Mouse (Mus musculus) forebrain, embryonic 10.5 days (tissue): ENCODE results near the gene Usp37. TPM values are rescaled to one million over a fixed set of nuclear protein-coding genes. Genes with fewer than 3 reads are reported as not detected.

Experiments
- DNase-seq: peaks from one replicate; pipeline ENCODE4 v3.0.0-alpha.2; 2017; ENCODE audit warnings: low spot score; ENCODE audit errors: extremely low spot score
- H3K27ac ChIP-seq: fragments of 300-500 bp; sonication (generic); 2 replicates; pipeline ENCODE4 v1.5.1; 2016; ENCODE audit warnings: mild to moderate bottlenecking
- H3K27me3 ChIP-seq: fragments of 300-500 bp; sonication (generic); 2 replicates; pipeline ENCODE4 v1.6.1; 2016; ENCODE audit warnings: mild to moderate bottlenecking; ENCODE audit not compliant: poor library complexity, severe bottlenecking
- H3K36me3 ChIP-seq: fragments of 300-500 bp; sonication (generic); replicated peaks from 2 replicates; pipeline ENCODE4 v1.6.1; 2016; ENCODE audit warnings: mild to moderate bottlenecking, moderate library complexity
- H3K4me1 ChIP-seq: fragments of 300-500 bp; sonication (generic); 2 replicates; pipeline ENCODE4 v1.6.1; 2016
- H3K4me3 ChIP-seq: fragments of 300-500 bp; sonication (generic); 2 replicates; pipeline ENCODE4 v1.5.1; 2016; ENCODE audit warnings: mild to moderate bottlenecking, moderate library complexity
- H3K9me3 ChIP-seq: fragments of 300-500 bp; sonication (generic); 2 replicates; pipeline ENCODE4 v1.6.1; 2016; ENCODE audit warnings: mild to moderate bottlenecking, moderate library complexity
- WGBS: fragments of 180-500 bp; shearing (Covaris S2); methylation state at CpG from one replicate; pipeline ENCODE4 v1.1.7; 2016; 5-methylcytosine and 5-hydroxymethylcytosine counted together
- polyA plus RNA-seq: library from polyadenylated mRNA; unstranded; fragments of >200 nt; fragmentation: Nextera tagmentation; extraction: Ambion mirVana; gene quantifications from 2 replicates; pipeline ENCODE4 v1.2.1, GENCODE M21; 2016

Gene Usp37
- polyA plus RNA-seq = 53.2 TPM in 2 replicates

DNA sequence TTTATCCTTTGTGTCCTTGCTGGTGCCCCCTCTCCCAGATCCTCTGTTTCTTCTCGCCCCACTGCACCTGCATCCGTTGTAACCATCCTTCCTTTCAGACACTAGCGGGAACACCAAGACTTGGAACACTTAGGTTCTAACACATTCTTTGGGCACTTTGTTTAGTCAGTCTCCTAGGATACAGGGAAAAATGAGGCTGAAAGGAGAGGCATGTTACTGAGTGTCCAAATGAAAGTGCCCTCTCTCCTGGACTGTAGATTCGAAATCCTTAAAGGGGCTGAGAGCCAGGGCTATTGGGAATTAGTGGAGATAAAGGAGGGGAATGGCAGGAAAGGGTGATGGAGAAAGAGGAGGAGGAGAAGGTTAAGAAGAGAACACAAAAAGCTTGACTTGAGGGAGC lies at the start of gene Usp37:
Gene Usp37, minus strand, starts transcription at position 101 of the 400 bp plus-strand sequence.
- WGBS = 65% methylated on average over 4 of the region's 4 CpGs
- H3K27ac ChIP-seq = no peak within 1 kb of the TSS

DNA sequence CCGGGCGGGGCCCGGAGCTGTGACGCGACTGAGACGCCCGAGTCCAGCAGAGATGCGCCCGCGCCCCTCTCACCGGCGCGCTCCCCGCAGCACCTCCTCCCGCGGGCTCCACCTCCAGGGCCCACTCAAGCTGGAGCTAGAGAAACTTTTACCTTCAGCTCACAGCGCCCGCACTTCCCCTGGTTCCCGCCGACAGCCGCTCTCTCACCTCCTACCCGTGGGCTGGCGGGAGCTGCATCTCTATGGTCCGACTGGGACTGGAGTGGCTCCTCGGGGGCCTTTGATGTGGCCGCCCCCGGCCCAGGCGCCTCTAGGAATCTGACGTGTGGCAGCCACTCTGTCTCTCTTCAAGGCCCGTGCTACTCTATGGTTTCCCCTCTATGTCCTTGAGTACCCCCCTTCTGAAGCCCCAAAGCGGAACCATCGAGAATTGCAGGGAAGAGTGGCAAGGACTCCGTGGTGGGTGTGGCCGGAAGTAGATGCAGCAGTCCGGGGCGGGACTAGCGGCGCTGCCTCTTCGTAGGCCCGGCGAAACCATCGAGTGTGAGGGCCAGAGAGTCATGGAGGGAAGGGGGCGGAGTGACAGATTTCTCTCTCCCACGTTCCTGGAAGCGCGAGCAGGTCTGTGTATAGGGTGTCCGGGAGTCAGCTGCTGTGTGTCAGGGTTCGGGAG lies 43.8 kb upstream of the Usp37 start, which contains the start of the genes Zfp142 and Bcs1l:
Gene Zfp142, minus strand, starts transcription at position 474 of the 673 bp plus-strand sequence.
Gene Bcs1l, plus strand, starts transcription at position 517 of the 673 bp plus-strand sequence.
- Histone ChIP-seq H3K4me1 (peaks cover 30% of the 10 kb centered on the region), H3K4me3 (peak within 1 kb of the TSS; percentile 93), H3K36me3 (peaks cover 52% of the 10 kb centered on the region), H3K9me3 (no peaks in the 10 kb centered on the region), H3K27me3 (no peaks in the 10 kb centered on the region), H3K27ac (peak within 1 kb of the TSS; percentile 92)
- peak; percentile 99 for DNase-seq
- under 1% methylated on average over 48 of the region's 48 CpGs for WGBS

More for the DNA sequence above, at the start of gene Usp37:
- no peak for DNase-seq
- no peaks in the 10 kb centered on the region for H3K36me3 ChIP-seq
- H3K9me3 ChIP-seq = no peaks in the 10 kb centered on the region
- peak within 1 kb of the TSS; percentile 24; the same call in 1 of the 2 replicates for H3K4me3 ChIP-seq
- no peaks in the 10 kb centered on the region for H3K27me3 ChIP-seq
- peaks cover 25% of the 10 kb centered on the region for H3K4me1 ChIP-seq

- peak overlapping the region; percentile 92 for H3K27ac ChIP-seq
- WGBS = under 1% methylated on average over 24 of the region's 24 CpGs
- peaks cover 30% of the 10 kb centered on the region for H3K4me1 ChIP-seq
- peaks cover 54% of the 10 kb centered on the region for H3K36me3 ChIP-seq
- no peaks in the 10 kb centered on the region for H3K9me3 ChIP-seq
- H3K27me3 ChIP-seq = no peaks in the 10 kb centered on the region
- no peak for DNase-seq
- H3K4me3 ChIP-seq = peak overlapping the region; percentile 93
These were observed 43.2 kb upstream of the Usp37 start for GRCm38 (mm10) chr1:74587233-74587772.

- no peak for DNase-seq
- WGBS = 97% methylated on average over 3 of the region's 3 CpGs
- Histone ChIP-seq H3K27me3 (no peaks in the 10 kb centered on the region), H3K4me1 (peaks cover 30% of the 10 kb centered on the region), H3K27ac (no peak overlapping the region), H3K9me3 (no peaks in the 10 kb centered on the region), H3K36me3 (peaks cover 51% of the 10 kb centered on the region), H3K4me3 (no peak overlapping the region)
These were observed 40.7 kb upstream of the Usp37 start for GRCm38 (mm10) chr1:74584616-74585398.

DNA sequence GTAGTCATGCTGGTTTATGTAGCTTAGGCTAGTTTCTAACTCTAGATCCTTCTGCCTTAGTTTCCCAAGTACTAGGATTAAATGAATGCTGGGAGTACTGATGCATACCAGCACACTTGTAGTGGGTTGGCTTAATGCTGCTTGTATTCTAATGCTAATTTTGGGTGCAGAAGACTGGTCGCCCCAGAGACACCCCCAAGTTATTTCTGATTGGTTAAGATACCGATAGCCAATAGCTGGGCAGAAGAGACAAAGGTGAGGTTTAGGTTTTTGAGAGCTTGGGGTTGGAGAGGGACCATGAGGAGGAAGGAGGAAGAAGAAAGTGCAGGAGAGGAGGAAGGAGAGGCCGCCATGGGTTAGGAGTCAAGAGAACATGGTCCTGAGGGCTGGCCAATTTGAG lies 38.5 kb upstream of the Usp37 start:
- no peak for DNase-seq

DNA sequence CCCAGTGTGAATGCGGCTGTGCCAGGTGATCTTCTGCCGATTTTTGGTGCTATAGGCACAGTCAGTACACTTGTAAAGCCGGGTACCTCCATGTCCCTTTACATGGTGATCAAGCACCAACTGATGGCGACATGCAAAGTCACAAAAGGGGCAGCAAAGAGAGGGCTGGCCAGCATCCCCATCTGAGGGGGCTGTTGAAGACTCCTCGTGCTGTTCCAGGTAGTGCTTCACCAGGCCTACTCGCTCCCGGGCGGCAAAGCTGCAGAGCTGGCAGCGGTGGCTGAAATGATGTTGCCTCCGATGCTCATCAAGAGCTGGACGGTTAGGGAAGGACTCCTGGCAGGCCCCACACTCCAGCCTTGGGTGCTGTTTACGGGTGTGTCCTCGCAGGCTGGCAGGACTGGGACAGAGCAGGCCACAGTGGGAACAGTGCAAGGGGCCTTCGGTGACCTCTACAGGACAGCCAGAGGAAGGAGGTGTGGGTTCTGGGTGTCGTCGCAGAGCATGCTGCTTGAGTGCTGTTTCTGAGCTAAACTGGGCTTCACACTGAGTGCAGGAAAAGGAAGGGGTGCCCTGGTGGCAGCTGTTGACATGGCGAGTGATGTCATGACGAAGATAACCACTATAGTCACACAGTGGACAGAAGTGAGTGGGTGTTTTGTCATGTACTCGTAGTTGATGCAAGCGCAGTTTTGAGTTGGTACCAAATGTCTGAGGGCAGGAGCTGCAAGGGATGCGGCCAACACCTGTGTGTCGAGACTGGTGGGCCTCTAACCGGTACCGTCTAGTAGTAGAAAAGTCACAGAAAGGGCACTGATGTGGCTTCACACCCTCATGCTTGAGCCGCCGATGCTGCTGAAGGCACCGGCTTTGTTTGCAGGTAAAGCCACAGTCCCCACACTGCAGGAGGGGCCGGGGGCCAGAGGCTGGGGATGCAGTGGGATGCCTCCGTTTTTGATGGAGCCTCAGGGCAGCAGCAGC lies 25.9 kb upstream of the Usp37 start:
- no peak overlapping the region for H3K4me3 ChIP-seq
- H3K27ac ChIP-seq = no peak overlapping the region
- WGBS = 91% methylated on average over 29 of the region's 29 CpGs
- H3K9me3 ChIP-seq = no peaks in the 10 kb centered on the region
- no peaks in the 10 kb centered on the region for H3K27me3 ChIP-seq
- no peak for DNase-seq
- H3K4me1 ChIP-seq = no peaks in the 10 kb centered on the region
- peaks cover 99% of the 10 kb centered on the region for H3K36me3 ChIP-seq

More for the DNA sequence above, 38.5 kb upstream of the Usp37 start:
- H3K4me1 ChIP-seq = peaks cover 17% of the 10 kb centered on the region
- 79% methylated on average over 3 of the region's 3 CpGs for WGBS
- no peaks in the 10 kb centered on the region for H3K27me3 ChIP-seq
- H3K36me3 ChIP-seq = peaks cover 66% of the 10 kb centered on the region
- no peak overlapping the region for H3K27ac ChIP-seq
- H3K9me3 ChIP-seq = no peaks in the 10 kb centered on the region
- no peak overlapping the region for H3K4me3 ChIP-seq

GRCm38 (mm10) chr1:74565834-74566233 lies 21.8 kb upstream of the Usp37 start:
- Histone ChIP-seq H3K4me3 (no peak overlapping the region), H3K9me3 (no peaks in the 10 kb centered on the region), H3K36me3 (peaks cover 82% of the 10 kb centered on the region), H3K27me3 (no peaks in the 10 kb centered on the region), H3K4me1 (no peaks in the 10 kb centered on the region), H3K27ac (no peak overlapping the region)
- 86% methylated on average over 6 of the region's 6 CpGs for WGBS
- no peak for DNase-seq

DNA sequence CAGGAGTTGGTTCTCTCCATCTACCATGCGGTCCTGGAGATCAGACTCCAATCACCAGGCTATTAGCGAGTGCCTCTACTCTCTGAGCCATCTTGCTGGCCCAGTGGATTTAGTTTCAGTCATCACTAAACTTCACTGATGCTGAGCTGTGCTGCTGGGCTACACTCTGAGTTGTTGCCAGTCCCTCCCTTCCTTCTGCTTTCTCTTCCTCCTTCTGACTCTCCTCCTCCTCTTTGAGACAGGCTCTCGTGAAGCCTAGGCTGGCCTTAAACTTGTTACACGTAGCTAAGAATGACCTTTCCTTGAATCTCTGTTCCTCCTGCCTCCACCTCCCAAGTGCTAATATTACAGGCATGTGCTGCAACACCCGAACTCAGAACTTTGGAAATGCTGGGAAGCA lies 15.0 kb upstream of the Usp37 start:
- Histone ChIP-seq H3K27me3 (no peaks in the 10 kb centered on the region), H3K4me3 (no peak overlapping the region), H3K4me1 (no peaks in the 10 kb centered on the region), H3K9me3 (no peaks in the 10 kb centered on the region), H3K36me3 (peaks cover 16% of the 10 kb centered on the region), H3K27ac (no peak overlapping the region)
- 85% methylated on average over 5 of the region's 5 CpGs for WGBS
- no peak for DNase-seq

GRCm38 (mm10) chr1:74542451-74542961 lies 1.6 kb downstream of the Usp37 start, which contains the start of gene Plcd4:
Plcd4 (plus strand) TSS chr1:74542888.
- H3K4me1 ChIP-seq = peaks cover 25% of the 10 kb centered on the region
- H3K4me3 ChIP-seq = peak within 1 kb of the TSS; percentile 24; the same call in 1 of the 2 replicates
- DNase-seq = no peak
- H3K27me3 ChIP-seq = no peaks in the 10 kb centered on the region
- WGBS = 6% methylated on average over 6 of the region's 6 CpGs
- no peaks in the 10 kb centered on the region for H3K36me3 ChIP-seq
- peak within 1 kb of the TSS; percentile 37; the same call in 1 of the 2 replicates for H3K27ac ChIP-seq
- H3K9me3 ChIP-seq = no peaks in the 10 kb centered on the region

GRCm38 (mm10) chr1:74538650-74539049 lies 5.4 kb downstream of the Usp37 start:
- DNase-seq = no peak

GRCm38 (mm10) chr1:74528589-74528988 lies 15.5 kb downstream of the Usp37 start:
- DNase-seq = no peak
- H3K27me3 ChIP-seq = no peaks in the 10 kb centered on the region
- peaks cover 97% of the 10 kb centered on the region for H3K36me3 ChIP-seq
- no peaks in the 10 kb centered on the region for H3K9me3 ChIP-seq
- 91% methylated on average over 7 of the region's 7 CpGs for whole genome bisulfite sequencing
- H3K27ac ChIP-seq = no peak overlapping the region
- no peaks in the 10 kb centered on the region for H3K4me1 ChIP-seq
- no peak overlapping the region for H3K4me3 ChIP-seq

More at GRCm38 (mm10) chr1:74538650-74539049, 5.4 kb downstream of the Usp37 start:
- no peaks in the 10 kb centered on the region for H3K36me3 ChIP-seq
- H3K9me3 ChIP-seq = no peaks in the 10 kb centered on the region
- no peaks in the 10 kb centered on the region for H3K27me3 ChIP-seq
- H3K4me1 ChIP-seq = peaks cover 16% of the 10 kb centered on the region
- H3K27ac ChIP-seq = no peak overlapping the region
- H3K4me3 ChIP-seq = no peak overlapping the region

DNA sequence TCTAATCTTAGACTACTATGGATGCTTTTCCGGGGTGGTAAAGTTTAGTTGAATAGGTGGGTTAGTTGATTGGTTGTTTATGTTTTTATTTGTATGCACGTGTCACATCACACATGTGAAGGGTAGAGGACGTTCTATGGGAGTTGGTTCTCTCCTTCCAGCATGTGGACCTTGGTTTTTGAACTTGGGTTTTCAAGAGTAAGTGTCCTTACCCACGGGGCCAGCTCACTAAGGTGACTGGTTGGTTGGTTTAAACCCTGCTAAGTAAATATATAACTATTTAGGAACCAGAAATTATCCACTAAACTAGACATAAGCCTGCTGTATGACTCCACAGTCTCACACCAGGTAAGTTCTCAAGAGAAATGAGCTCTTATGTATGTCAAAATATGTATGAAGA lies 19.3 kb downstream of the Usp37 start:
- no peak for DNase-seq
- Histone ChIP-seq H3K36me3 (peaks cover 100% of the 10 kb centered on the region), H3K9me3 (no peaks in the 10 kb centered on the region), H3K4me3 (no peak overlapping the region), H3K27me3 (no peaks in the 10 kb centered on the region), H3K4me1 (no peaks in the 10 kb centered on the region), H3K27ac (no peak overlapping the region)
- WGBS = 87% methylated on average over 4 of the region's 4 CpGs
